Mouse (Mus musculus): ENCODE measurements at regions not wholly inside any gene's neighbourhood (a gene's known extent, or its start where the extent isn't known, plus 50 kb on each side); places are given as distances from the start of the nearest gene placed in this dataset.

DNA sequence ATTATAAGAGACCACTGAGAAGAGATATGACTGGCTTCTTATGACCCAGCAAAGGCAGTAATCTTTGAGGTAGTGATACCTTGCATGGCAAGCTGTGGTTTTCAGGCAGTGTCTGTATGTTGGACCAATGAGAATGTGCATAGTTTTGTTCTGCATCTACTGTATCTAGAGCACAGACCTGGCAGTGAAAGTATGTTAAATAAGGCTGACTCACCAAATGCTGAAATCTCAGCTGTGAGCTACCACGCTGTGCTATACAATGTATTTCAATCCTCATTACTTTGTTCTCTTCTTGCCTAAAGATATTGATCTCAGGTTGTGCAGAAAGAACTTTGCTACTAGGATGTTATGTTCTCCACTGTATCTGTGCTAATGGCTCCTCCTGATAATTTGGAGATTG, 83.9 kb upstream of the Zfp827 start:
- Histone ChIP-seq H3K4me2 (no peak overlapping the region), H3K27me3 (no peaks in the 10 kb centered on the region), H3K36me3 (ENCODE audit: poor library complexity, severe bottlenecking) (no peaks in the 10 kb centered on the region), H3K4me1 (no peaks in the 10 kb centered on the region), H3K4me3 (no peak overlapping the region), H3K9me3 (replicated peaks) (no peaks in the 10 kb centered on the region), H3K27ac (no peak overlapping the region), H3K9ac (no peak overlapping the region)
- WGBS = 94% methylated on average over 1 of the region's 1 CpGs
- no peak for ATAC-seq

DNA sequence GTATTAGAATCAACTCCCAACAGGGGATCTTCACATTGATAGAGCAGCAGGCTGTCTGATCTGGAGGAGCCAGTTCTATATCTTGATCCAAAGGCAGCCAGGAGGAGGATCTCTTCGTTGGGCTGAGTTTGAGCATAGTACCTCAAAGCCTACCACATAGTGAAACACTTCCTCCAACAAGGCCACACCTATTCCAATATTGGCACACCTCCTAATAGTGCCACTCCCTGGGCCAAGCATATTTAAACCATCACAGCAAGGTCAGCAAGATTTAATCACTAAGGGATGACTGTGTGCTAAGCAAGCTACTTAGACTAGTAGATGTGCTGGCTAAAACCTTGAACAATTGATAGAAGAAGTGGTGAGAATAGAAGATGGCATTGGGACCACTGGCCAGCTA, 82.6 kb upstream of the Zfp827 start:
- ATAC-seq = no peak
- no peaks in the 10 kb centered on the region for H3K27me3 ChIP-seq
- 47% methylated on average over 1 of the region's 1 CpGs for WGBS

GRCm38 (mm10) chr8:78946085-78946484, 82.2 kb upstream of the Zfp827 start:
- Histone ChIP-seq H3K4me2 (no peak overlapping the region), H3K4me3 (no peak overlapping the region), H3K9me3 (replicated peaks) (no peaks in the 10 kb centered on the region), H3K9ac (no peak overlapping the region), H3K27ac (no peak overlapping the region), H3K27me3 (no peaks in the 10 kb centered on the region), H3K4me1 (no peaks in the 10 kb centered on the region), H3K36me3 (ENCODE audit: poor library complexity, severe bottlenecking) (no peaks in the 10 kb centered on the region)
- ATAC-seq = no peak
- 94% methylated on average over 2 of the region's 2 CpGs for WGBS

More for the DNA sequence above, 82.6 kb upstream of the Zfp827 start:
- Histone ChIP-seq H3K4me2 (no peak overlapping the region), H3K9ac (no peak overlapping the region), H3K4me3 (no peak overlapping the region), H3K4me1 (no peaks in the 10 kb centered on the region), H3K36me3 (ENCODE audit: poor library complexity, severe bottlenecking) (no peaks in the 10 kb centered on the region), H3K27ac (no peak overlapping the region), H3K9me3 (replicated peaks) (no peaks in the 10 kb centered on the region)

- no peak for ATAC-seq
- H3K27ac ChIP-seq = no peak overlapping the region
- H3K36me3 ChIP-seq (ENCODE audit: poor library complexity, severe bottlenecking) = no peaks in the 10 kb centered on the region
- 95% methylated on average over 3 of the region's 3 CpGs for WGBS
- no peaks in the 10 kb centered on the region for H3K27me3 ChIP-seq
- H3K4me3 ChIP-seq = no peak overlapping the region
- H3K4me1 ChIP-seq = no peaks in the 10 kb centered on the region
- no peak overlapping the region for H3K4me2 ChIP-seq
- H3K9me3 ChIP-seq (replicated peaks) = no peaks in the 10 kb centered on the region
- H3K9ac ChIP-seq = no peak overlapping the region
These were observed 53.2 kb upstream of the Zfp827 start for GRCm38 (mm10) chr8:78975034-78975433.

Data from forebrain, embryonic 13.5 days (tissue).